Mouse (Mus musculus): ENCODE data around the gene Ell.
A peak's percentile ranks its signal among the peaks of the same experiment; 100 is the strongest.

Ell gene

GRCm38 (mm10) chr8:70598283-70598682, 59.0 kb downstream of the Ell start:
- DNase-seq (ENCODE audit: low read depth): no peak

DNA sequence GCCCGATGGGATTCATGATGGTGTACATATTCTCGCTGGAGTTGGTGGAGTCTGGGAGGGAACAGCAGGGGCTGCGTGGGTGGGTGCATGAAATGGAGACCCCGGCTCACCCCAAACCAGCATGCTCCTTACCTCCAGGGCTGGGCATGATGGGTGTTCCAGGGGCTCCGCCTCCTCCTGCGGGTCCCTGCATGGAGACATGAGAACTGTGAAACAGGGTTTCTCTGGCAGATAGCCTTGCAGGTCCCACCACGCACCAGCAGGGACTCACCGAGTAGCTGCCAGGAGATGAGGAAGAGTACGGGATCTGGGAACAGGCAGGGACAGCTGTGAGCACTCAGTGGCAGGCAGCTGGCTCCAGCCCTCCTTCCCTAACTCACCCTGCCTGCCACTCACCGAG, 59.5 kb downstream of the Ell start:
- DNase-seq (ENCODE audit: low read depth): no peak

DNA sequence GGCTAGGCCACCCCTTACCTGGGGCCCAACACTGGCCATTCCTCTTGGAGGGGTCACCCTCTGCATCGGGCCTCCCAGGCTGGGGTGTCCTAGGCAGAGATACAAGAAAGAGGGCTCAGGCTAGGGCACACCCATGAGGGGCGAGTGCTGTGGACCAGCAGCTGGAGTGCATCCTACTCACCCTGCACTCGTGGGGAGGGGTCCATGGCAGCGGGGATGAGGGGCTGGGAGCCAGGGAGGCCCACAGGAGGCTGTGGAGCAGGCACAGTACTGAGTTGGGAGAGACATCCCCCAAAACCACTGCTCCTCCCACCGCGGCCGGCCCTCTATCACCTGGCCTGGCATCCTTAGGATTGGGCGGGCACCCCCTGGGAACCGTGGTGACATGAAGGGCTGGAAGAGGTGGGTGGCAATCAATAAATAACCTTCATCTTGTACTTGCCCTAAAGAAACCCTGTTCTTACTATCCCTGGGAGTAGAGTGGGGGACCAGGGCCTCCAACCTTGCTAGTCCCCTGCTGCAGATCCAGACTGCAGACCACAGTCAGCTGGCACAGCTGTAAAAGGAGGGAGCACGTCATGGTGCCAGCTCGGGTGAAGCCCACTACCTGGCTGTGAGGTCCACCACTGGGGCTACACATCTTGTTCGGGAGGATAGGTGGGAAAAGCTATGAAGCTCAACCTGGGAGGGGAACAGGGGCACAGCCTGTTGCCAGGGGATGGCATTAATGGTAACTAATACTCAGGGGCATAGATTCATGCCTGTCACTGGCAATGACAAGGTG, 60.4 kb downstream of the Ell start:
- DNase-seq (ENCODE audit: low read depth): no peak

DNA sequence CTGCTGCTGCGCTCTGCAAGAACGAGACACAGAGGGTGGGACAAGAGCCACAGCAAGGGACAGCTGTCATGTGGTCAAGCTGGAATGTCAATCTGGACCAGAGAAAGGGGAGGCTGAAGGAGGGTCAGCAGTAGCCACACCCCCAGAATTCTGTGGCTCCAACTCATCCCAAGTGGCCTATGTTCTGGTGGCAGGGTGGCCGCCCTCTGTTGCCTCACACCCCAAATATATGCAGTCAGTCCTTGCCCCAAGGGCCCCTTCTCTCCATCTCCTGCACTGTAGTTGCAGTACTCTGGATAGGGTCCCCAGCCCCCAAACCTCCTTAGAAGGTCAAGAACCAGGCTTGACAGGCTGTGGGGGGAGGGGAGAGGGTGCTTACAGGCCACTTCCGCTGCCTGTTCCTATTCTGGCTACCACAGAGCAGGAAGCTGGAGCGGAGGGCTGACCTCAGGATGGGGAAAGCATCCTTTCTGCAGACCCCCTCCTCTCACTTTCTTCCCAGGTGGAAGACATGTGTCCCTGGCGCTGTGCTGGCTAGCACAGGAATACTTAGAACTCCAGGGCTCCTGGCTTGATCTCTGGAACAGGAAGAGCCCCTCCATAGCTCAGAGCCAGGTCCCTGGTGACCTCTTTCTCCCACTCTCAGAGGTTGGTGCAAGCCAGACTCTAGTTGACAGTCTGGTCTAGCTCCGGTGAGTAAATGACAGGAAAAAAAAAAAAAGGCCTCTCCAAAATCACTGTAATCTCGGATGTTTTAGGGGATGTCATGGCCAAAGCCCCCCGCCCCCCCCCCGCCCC, 61.4 kb downstream of the Ell start:
- DNase-seq (ENCODE audit: low read depth): no peak

DNA sequence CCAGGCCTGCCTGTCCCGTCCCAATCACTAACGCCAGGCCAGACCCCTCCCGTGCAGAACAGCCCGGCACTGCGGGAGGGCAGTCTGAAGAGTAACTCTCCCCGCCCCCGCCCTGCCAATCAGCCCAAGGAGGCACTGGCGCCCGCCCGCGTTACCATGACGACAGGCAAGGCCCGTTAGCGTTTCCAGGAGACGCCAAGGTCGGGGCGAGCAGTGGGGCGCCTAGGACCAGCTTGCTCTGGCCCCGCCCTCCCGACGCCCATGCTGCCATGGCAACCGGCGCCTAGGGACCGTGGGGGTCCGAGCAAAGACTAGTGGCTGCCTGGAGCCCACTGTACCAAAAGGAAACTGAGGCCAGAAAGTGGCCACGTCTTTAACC, 62.0 kb downstream of the Ell start:
- DNase-seq (ENCODE audit: low read depth): peak; percentile 86

DNA sequence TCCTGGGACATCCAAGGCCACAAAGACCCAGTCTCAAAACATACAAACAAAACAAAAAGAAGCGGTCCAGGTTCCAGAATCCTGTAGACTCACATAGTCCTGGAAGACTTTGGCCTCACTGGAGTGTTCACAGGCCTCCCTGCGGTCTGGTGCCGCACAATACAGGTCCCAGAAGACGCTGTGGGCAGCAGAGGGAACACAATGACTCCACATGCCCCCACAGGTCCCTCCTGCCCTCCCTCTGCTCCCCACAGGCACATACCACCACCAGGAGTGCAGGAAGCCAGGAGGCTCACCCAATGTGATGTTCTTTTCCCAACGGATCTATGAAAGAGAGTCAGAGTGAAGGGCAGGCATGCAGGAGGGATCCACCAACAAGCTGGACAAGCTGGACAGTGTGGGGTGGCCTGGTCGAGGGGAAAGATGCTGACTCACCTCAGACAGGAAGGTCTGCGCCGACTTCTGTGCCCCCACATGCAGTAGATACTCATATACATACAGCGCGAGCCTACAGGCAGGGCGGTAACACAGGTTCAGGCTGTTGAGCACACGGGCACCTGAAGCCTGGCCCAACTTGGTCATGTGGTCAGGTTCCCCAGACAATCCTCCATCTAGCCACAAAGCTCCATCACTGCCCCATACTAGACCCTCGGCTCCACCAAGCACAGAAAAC, 63.0 kb downstream of the Ell start:
- DNase-seq (ENCODE audit: low read depth): no peak

- DNase-seq (ENCODE audit: low read depth): no peak
Observed at GRCm38 (mm10) chr8:70604558-70604957, 65.3 kb downstream of the Ell start.

- no peak for DNase-seq (ENCODE audit: low read depth)
Observed at GRCm38 (mm10) chr8:70605871-70606779, 66.9 kb downstream of the Ell start.

DNA sequence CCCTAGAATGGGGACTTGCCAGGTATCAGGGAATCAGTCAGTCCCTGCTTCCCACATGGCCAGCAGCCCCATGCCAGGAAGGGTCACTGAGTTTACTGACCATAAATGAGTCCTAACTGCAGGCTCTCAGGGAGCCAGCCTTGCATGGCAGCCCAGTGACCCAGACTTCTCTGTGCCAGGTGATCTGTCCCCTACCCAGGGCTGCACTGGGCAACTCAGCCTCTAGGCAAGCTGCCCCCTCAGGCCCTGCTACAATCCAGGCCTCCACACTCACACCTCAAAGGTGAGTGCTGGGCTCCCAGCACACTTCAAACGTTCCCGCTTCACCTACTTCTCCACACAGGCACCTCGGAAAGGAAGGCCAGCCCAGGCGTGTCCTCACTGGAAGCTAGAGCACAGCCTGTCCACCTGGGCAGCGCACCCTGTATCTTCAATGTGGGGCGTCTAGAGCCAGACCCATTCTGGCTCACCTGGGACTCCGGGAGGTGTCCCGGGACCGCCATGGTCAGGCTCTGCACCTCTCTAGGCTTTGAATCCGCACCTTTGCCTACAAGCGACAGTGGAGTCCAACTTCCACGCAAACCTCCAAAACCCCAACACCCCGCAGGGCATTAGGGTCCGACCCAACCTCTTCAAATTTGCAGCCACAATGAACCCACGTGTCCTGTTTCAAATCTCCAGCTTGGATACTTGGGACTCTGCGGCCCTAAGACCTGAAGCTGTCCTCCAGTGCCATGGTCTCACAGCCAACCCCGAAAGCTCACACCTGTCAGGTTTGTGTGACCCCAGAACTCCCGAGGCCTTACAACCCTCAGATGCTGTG, 67.7 kb downstream of the Ell start:
- DNase-seq (ENCODE audit: low read depth): no peak

GRCm38 (mm10) chr8:70607603-70607897, 68.3 kb downstream of the Ell start:
- DNase-seq (ENCODE audit: low read depth): no peak

DNA sequence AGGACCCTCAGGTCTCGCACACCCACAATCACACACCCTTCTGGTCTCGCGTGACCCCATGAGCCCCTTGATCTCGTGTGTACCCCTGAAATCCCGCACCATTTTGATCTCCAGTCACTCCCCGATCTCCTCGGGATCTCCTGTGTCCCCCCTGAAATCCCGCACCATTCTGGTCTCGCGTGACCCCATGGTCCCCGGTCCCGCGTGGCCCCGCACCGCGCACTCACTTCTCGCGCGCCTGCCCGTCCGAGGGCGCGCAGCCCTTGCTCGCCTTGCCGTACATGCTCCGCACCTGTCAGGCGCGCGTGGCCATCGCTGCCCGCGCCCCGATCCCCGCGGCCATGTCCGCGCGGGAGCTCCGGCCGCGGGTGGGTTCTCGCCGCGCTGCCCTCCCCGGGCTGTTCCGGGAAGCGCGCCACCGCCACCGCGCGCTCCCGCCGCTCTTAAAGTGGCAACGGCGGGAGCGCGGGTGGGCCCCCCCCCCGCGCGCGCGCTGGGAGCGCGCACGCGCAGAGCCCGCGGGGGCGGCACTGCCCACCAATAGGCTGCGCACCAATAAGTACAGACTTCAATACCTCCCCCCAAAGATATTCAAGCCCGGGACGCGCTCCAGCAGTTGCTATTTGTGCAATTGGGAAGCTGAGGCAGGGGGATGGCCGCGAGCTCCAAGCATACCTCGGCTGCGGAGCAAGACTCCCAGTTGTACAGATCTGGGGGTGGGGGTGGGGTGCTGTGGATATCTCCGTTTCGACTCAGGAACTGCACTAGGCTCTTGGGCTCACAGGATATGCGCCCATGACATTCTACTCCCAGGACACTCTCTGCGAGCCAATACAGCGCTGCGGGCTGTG, 68.9 kb downstream of the Ell start:
- no peak for DNase-seq (ENCODE audit: low read depth)

DNA sequence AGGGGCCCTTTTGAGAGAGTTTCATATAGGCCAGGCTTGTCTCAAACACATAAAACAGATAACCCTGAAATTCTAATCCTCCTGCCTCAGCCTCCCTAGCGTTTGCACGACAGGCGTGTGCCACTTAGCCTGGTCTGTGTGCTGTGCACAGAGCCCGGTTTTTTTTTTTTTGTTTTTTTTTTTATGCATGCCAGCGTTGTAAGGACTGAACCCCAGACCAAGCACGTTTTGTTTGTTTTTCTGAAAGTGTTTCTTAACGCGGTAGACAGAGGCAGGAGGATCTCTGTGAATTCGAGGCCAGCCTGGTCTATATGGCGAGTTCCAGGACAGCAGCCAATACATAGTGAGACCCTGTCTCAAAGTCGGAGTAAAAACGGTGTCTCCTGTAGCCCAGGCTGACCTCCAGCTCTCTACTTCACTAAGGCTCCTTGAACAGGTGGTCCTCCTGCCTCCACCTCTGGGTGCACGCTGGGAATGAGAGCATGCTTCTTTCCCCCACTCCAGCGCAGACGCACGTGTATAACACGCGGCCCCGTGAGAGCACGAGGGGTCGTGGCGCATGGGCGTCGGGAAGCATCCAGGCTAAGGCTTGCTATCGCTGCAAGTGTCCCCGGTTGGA, 69.6 kb downstream of the Ell start, which contains the start of gene Ssbp4:
Ssbp4 (minus strand) TSS at position 124 of the 619 bp plus-strand sequence.
- DNase-seq (ENCODE audit: low read depth): no peak

- no peak for DNase-seq (ENCODE audit: low read depth)
Observed at GRCm38 (mm10) chr8:70609368-70609848, 70.2 kb downstream of the Ell start.

GRCm38 (mm10) chr8:70609849-70610795, 70.9 kb downstream of the Ell start:
- peak; percentile 82 for DNase-seq (ENCODE audit: low read depth)

- DNase-seq (ENCODE audit: low read depth): no peak
Observed at GRCm38 (mm10) chr8:70610796-70611771, 71.8 kb downstream of the Ell start.

DNA sequence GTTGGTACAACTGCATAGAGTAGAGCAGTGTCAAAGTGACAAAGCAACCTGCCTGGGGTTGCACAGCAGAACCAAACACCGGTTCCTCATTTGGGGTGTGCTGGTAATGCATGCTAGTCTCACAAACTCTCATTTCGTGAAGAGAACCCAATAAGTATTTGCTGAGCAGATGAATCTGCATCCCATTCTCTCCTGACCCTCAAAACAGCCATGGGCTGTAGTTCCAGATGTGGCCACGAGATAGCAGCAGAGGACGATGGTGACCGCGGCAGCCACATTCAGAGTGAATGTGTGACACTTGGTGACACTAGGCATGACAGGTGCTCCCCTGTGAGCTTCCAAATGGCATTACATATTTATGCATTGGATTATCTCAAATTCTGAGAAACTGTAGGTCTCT, 72.6 kb downstream of the Ell start:
- peak; percentile 93 for DNase-seq (ENCODE audit: low read depth)

DNA sequence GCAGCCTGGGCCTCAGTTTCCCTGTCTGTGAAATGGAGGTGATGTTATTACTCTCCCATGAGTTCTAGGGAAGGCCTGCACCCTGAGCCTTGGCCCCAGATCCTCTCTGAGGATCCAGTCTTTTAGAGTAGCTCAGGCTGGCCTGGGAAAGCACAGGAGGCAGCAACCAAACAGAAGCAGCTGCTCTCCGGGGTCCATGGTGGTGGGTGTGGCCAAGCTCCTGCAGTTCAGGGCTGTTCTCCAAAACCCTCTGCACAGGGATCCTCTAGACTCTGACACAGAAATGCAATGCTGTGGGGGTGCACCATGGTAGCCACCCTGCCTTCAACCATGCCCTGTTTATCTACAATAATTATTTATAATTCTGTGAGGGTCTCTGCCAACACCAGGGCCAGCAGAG, 74.5 kb downstream of the Ell start:
- no peak for DNase-seq (ENCODE audit: low read depth)
